Mouse (Mus musculus) heart, embryonic 16.5 days (tissue): ENCODE measurements around the gene Hist2h3c1. TPM values are rescaled to one million over a fixed set of nuclear protein-coding genes. Genes with fewer than 3 reads are reported as not detected.
"Not testable (repeated sequence)": the region's sequence is repeated elsewhere in the genome, so short reads cannot be mapped to it uniquely, and the experiment has no call there.

Experiments
- ATAC-seq: fragments of 200-750 bp; cut with Nextera tagmentation; replicated peaks from 2 replicates; pipeline ENCODE4 v1.8.0; 2017; ENCODE audit warnings: moderate number of reproducible peaks; ENCODE audit not compliant: insufficient read depth, low FRiP score; ENCODE audit errors: extremely low read depth
- H3K27ac ChIP-seq: fragments of 300-500 bp; sonication (generic); 2 replicates; pipeline ENCODE4 v1.5.1; 2014; ENCODE audit warnings: mild to moderate bottlenecking, low read length, control low read depth, moderate library complexity
- H3K27me3 ChIP-seq: fragments of 300-500 bp; sonication (generic); 2 replicates; pipeline ENCODE4 v1.6.1; 2014; ENCODE audit warnings: low read length, mixed read lengths; ENCODE audit not compliant: control insufficient read depth, insufficient read depth
- H3K36me3 ChIP-seq: fragments of 300-500 bp; sonication (generic); 2 replicates; pipeline ENCODE4 v1.6.1; 2014; ENCODE audit not compliant: control insufficient read depth, insufficient read depth
- H3K4me1 ChIP-seq: fragments of 300-500 bp; sonication (generic); 2 replicates; pipeline ENCODE4 v1.6.1; 2014; ENCODE audit warnings: low read length, mixed read lengths; ENCODE audit not compliant: control insufficient read depth, insufficient read depth
- H3K4me2 ChIP-seq: fragments of 300-500 bp; sonication (generic); 2 replicates; pipeline ENCODE4 v1.6.1; 2014; ENCODE audit warnings: low read depth, mild to moderate bottlenecking, control low read depth, low read length
- H3K4me3 ChIP-seq: fragments of 300-500 bp; sonication (generic); 2 replicates; pipeline ENCODE4 v1.5.1; 2014; ENCODE audit warnings: mild to moderate bottlenecking, control low read depth, low read length
- H3K9ac ChIP-seq: fragments of 300-500 bp; sonication (generic); 2 replicates; pipeline ENCODE4 v1.6.1; 2014; ENCODE audit warnings: low read length, control low read depth
- H3K9me3 ChIP-seq: fragments of 300-500 bp; sonication (generic); replicated peaks from 2 replicates; pipeline ENCODE4 v1.6.1; 2016; ENCODE audit warnings: low read length; ENCODE audit not compliant: control insufficient read depth
- WGBS: fragments of 180-500 bp; shearing (Covaris S2); extraction: QIAGEN DNeasy Blood & Tissue Kit; methylation state at CpG from one replicate; pipeline ENCODE4 v1.1.7; 2014; 5-methylcytosine and 5-hydroxymethylcytosine counted together
- polyA plus RNA-seq: library from polyadenylated mRNA; unstranded; fragments of >200 nt; fragmentation: Nextera tagmentation; extraction: Ambion mirVana; gene quantifications from 2 replicates; pipeline ENCODE4 v1.2.1, GENCODE M21; 2015

The Hist2h3c1 gene
- polyA plus RNA-seq, 1 experiment from 2014 or later = 0.76 TPM

GRCm38 (mm10) chr3:96269511-96270474, 23.3 kb downstream of the Hist2h3c1 start, which contains the start of gene Hist2h2bb:
Gene Hist2h2bb, plus strand, starts transcription at chr3:96269752.
- Histone ChIP-seq H3K27me3 (no peaks in the 10 kb centered on the region), H3K36me3 (no peaks in the 10 kb centered on the region), H3K4me2 (peak within 1 kb of the TSS; percentile 83), H3K27ac (peak within 1 kb of the TSS; percentile 91), H3K9ac (peak within 1 kb of the TSS; percentile 81), H3K9me3 (no peaks in the 10 kb centered on the region), H3K4me3 (peak within 1 kb of the TSS; percentile 72), H3K4me1 (peaks cover 5% of the 10 kb centered on the region; the same call in 1 of the 2 replicates)
- WGBS = under 1% methylated on average over 45 of the region's 45 CpGs
- ATAC-seq = peak; percentile 95

GRCm38 (mm10) chr3:96273591-96274465, 27.3 kb downstream of the Hist2h3c1 start:
- Histone ChIP-seq H3K4me1 (peaks cover 10% of the 10 kb centered on the region), H3K9ac (no peak overlapping the region), H3K27me3 (no peaks in the 10 kb centered on the region), H3K36me3 (no peaks in the 10 kb centered on the region), H3K9me3 (no peaks in the 10 kb centered on the region), H3K4me2 (no peak overlapping the region), H3K27ac (no peak overlapping the region), H3K4me3 (no peak overlapping the region)
- no peak for ATAC-seq
- WGBS = 84% methylated on average over 17 of the region's 17 CpGs

- 12% methylated on average over 8 of the region's 8 CpGs for WGBS
- no peak; the same call in 1 of the 2 replicates for ATAC-seq
- H3K9me3 ChIP-seq = no peaks in the 10 kb centered on the region
- peak overlapping the region; percentile 68 for H3K9ac ChIP-seq
- H3K4me1 ChIP-seq = peaks cover 7% of the 10 kb centered on the region
- H3K4me2 ChIP-seq = peak overlapping the region; percentile 98
- H3K4me3 ChIP-seq = peak overlapping the region; percentile 69
- H3K27ac ChIP-seq = peak overlapping the region; percentile 36
- no peaks in the 10 kb centered on the region for H3K27me3 ChIP-seq
- no peaks in the 10 kb centered on the region for H3K36me3 ChIP-seq
Observed at GRCm38 (mm10) chr3:96277428-96277799, 30.9 kb downstream of the Hist2h3c1 start.

- peak overlapping the region; percentile 69 for H3K4me3 ChIP-seq
- H3K27ac ChIP-seq = peak overlapping the region; percentile 82
- peak; percentile 94 for ATAC-seq
- peak overlapping the region; percentile 68 for H3K9ac ChIP-seq
- WGBS = under 1% methylated on average over 49 of the region's 49 CpGs
- H3K4me1 ChIP-seq = peaks cover 7% of the 10 kb centered on the region
- peak overlapping the region; percentile 98 for H3K4me2 ChIP-seq
- no peaks in the 10 kb centered on the region for H3K9me3 ChIP-seq
- H3K36me3 ChIP-seq = no peaks in the 10 kb centered on the region
- peaks cover 4% of the 10 kb centered on the region; the same call in 1 of the 2 replicates for H3K27me3 ChIP-seq
Observed at GRCm38 (mm10) chr3:96277800-96278624, 31.5 kb downstream of the Hist2h3c1 start.

- no peak for ATAC-seq
Observed at GRCm38 (mm10) chr3:96280660-96281059, 34.2 kb downstream of the Hist2h3c1 start.

GRCm38 (mm10) chr3:96284457-96284856, 38.0 kb downstream of the Hist2h3c1 start:
- Histone ChIP-seq H3K9ac (no peak overlapping the region), H3K4me3 (no peak overlapping the region), H3K4me2 (peak overlapping the region; percentile 47), H3K27ac (no peak overlapping the region), H3K9me3 (no peaks in the 10 kb centered on the region), H3K36me3 (no peaks in the 10 kb centered on the region), H3K27me3 (peaks cover 6% of the 10 kb centered on the region), H3K4me1 (no peaks in the 10 kb centered on the region)
- ATAC-seq = no peak
- WGBS = 11% methylated on average over 4 of the region's 4 CpGs

More at GRCm38 (mm10) chr3:96280660-96281059, 34.2 kb downstream of the Hist2h3c1 start:
- H3K27ac ChIP-seq = no peak overlapping the region
- H3K4me3 ChIP-seq = no peak overlapping the region
- WGBS = 47% methylated on average over 6 of the region's 6 CpGs
- H3K36me3 ChIP-seq = no peaks in the 10 kb centered on the region
- H3K4me2 ChIP-seq = no peak overlapping the region
- H3K9me3 ChIP-seq = no peaks in the 10 kb centered on the region
- peaks cover 6% of the 10 kb centered on the region for H3K27me3 ChIP-seq
- no peak overlapping the region for H3K9ac ChIP-seq
- H3K4me1 ChIP-seq = peaks cover 7% of the 10 kb centered on the region

GRCm38 (mm10) chr3:96287334-96287733, 40.8 kb downstream of the Hist2h3c1 start:
- not testable (repeated sequence) for H3K36me3 ChIP-seq, H3K9ac ChIP-seq, H3K4me3 ChIP-seq, H3K27me3 ChIP-seq, H3K27ac ChIP-seq, H3K9me3 ChIP-seq, H3K4me1 ChIP-seq, ATAC-seq, H3K4me2 ChIP-seq
- WGBS = 86% methylated on average over 11 of the region's 11 CpGs

GRCm38 (mm10) chr3:96289201-96289600, 42.7 kb downstream of the Hist2h3c1 start:
- Histone ChIP-seq H3K9me3 (no peaks in the 10 kb centered on the region), H3K27ac (no peak overlapping the region), H3K4me1 (no peaks in the 10 kb centered on the region), H3K9ac (no peak overlapping the region), H3K4me3 (no peak overlapping the region), H3K4me2 (no peak overlapping the region), H3K27me3 (no peaks in the 10 kb centered on the region), H3K36me3 (no peaks in the 10 kb centered on the region)
- ATAC-seq = no peak
- 64% methylated on average over 3 of the region's 3 CpGs for WGBS
